9 mouse cellular contexts compared by ENCODE assay signal in genomic region chr1:133978271-133978988, GRCm38 (mm10). TPM values are rescaled to one million over a fixed set of nuclear protein-coding genes. Genes with fewer than 3 reads are reported as not detected.
DNase-seq lines count a peak whose midpoint lies in the region; ATAC-seq and TF ChIP-seq lines count a peak whose summit lies in the region.
"Had no signal": no experiment of that assay in that cellular context is flagged by ENCODE, and none has a peak within 500 bp of the region (broad histone marks: within the 10 kb centered on the region; RNA-seq: fewer than 3 reads in every experiment).

No protein-coding gene starts in this region.

- DNase-seq in forebrain, postnatal 0 days = no peak
- DNase-seq in urinary bladder, adult 18-20 months (ENCODE audit: low spot score in 2 of 2) = peak; percentile 55 to 60
- DNase-seq in urinary bladder, postnatal 10 days (ENCODE audit: low spot score) = no peak
- peak; percentile 32 for DNase-seq in lung, postnatal 14 days
- DNase-seq in thymus, postnatal 14 days = no peak
- DNase-seq in forebrain, embryonic 11.5 days (ENCODE audit: low spot score) = no peak

- H3K4me3 ChIP-seq in forebrain, postnatal 0 days (ENCODE audit: low read depth, low read length) = no peak overlapping the region
- H3K4me3 ChIP-seq in forebrain, embryonic 16.5 days (replicated peaks; ENCODE audit: low read length) = no peak overlapping the region
- no peak overlapping the region for H3K4me3 ChIP-seq in heart, embryonic 12.5 days
- H3K4me3 ChIP-seq in forebrain, embryonic 11.5 days (ENCODE audit: low read depth, low read length) = no peak overlapping the region
- H3K4me3 ChIP-seq: embryonic facial prominence, embryonic 13.5 days had no signal

- 56% methylated on average over 11 of the region's 11 CpGs for WGBS in forebrain, postnatal 0 days
- 65% methylated on average over 11 of the region's 11 CpGs for WGBS in forebrain, embryonic 16.5 days
- WGBS in heart, embryonic 12.5 days = 48% methylated on average over 11 of the region's 11 CpGs
- WGBS in forebrain, embryonic 11.5 days = 79% methylated on average over 11 of the region's 11 CpGs

- H3K9ac ChIP-seq in forebrain, postnatal 0 days = no peak overlapping the region
- H3K9ac ChIP-seq in forebrain, embryonic 16.5 days (replicated peaks; ENCODE audit: low read depth, low read length) = no peak overlapping the region
- 0 out of 2 replicates have a peak overlapping the region, but pooled peaks have one; percentile 8 for H3K9ac ChIP-seq in heart, embryonic 12.5 days
- H3K9ac ChIP-seq in forebrain, embryonic 11.5 days (ENCODE audit: low read length) = no peak overlapping the region
- H3K9ac ChIP-seq: embryonic facial prominence, embryonic 13.5 days had no signal

- no peaks in the 10 kb centered on the region for H3K27me3 ChIP-seq in forebrain, postnatal 0 days (ENCODE audit: insufficient read depth, low read length)
- no peaks in the 10 kb centered on the region for H3K27me3 ChIP-seq in forebrain, embryonic 16.5 days (replicated peaks; ENCODE audit: control insufficient read depth, insufficient read depth, low read length)
- H3K27me3 ChIP-seq in heart, embryonic 12.5 days (replicated peaks) = no peaks in the 10 kb centered on the region
- no peaks in the 10 kb centered on the region for H3K27me3 ChIP-seq in forebrain, embryonic 11.5 days (ENCODE audit: control insufficient read depth, insufficient read depth, low read length)
- H3K27me3 ChIP-seq: embryonic facial prominence, embryonic 13.5 days had no signal

- no peak overlapping the region for H3K27ac ChIP-seq in forebrain, postnatal 0 days (ENCODE audit: low read depth, low read length)
- no peak overlapping the region for H3K27ac ChIP-seq in forebrain, embryonic 16.5 days (ENCODE audit: low read length)
- H3K27ac ChIP-seq in heart, embryonic 12.5 days (ENCODE audit: poor library complexity, severe bottlenecking) = no peak overlapping the region
- H3K27ac ChIP-seq in forebrain, embryonic 11.5 days (ENCODE audit: low read depth, low read length) = no peak overlapping the region
- H3K27ac ChIP-seq: embryonic facial prominence, embryonic 13.5 days had no signal

- TF ChIP-seq CTCF in forebrain, postnatal 0 days (IDR thresholded peaks at IDR 0.05; ENCODE audit: low read depth) = no peak

- no peaks in the 10 kb centered on the region for H3K4me1 ChIP-seq in forebrain, postnatal 0 days (ENCODE audit: insufficient read depth)
- peaks cover 5% of the 10 kb centered on the region; the same call in 1 of the 2 replicates for H3K4me1 ChIP-seq in forebrain, embryonic 16.5 days (replicated peaks; ENCODE audit: control insufficient read depth, insufficient read depth, low read length)
- H3K4me1 ChIP-seq in heart, embryonic 12.5 days (replicated peaks) = peaks cover 17% of the 10 kb centered on the region
- no peaks in the 10 kb centered on the region for H3K4me1 ChIP-seq in forebrain, embryonic 11.5 days (replicated peaks; ENCODE audit: control insufficient read depth, insufficient read depth, low read length)

- no peaks in the 10 kb centered on the region for H3K9me3 ChIP-seq in forebrain, postnatal 0 days (ENCODE audit: low read length)
- no peaks in the 10 kb centered on the region for H3K9me3 ChIP-seq in forebrain, embryonic 16.5 days (ENCODE audit: control insufficient read depth, low read length)
- H3K9me3 ChIP-seq in heart, embryonic 12.5 days (replicated peaks) = no peaks in the 10 kb centered on the region
- no peaks in the 10 kb centered on the region for H3K9me3 ChIP-seq in forebrain, embryonic 11.5 days (ENCODE audit: control insufficient read depth, low read length)
- H3K9me3 ChIP-seq: embryonic facial prominence, embryonic 13.5 days had no signal

- no peak overlapping the region for H3K4me2 ChIP-seq in forebrain, postnatal 0 days (ENCODE audit: low read depth)
- H3K4me2 ChIP-seq in forebrain, embryonic 16.5 days (ENCODE audit: low read length) = no peak overlapping the region
- no peak overlapping the region for H3K4me2 ChIP-seq in heart, embryonic 12.5 days
- H3K4me2 ChIP-seq in forebrain, embryonic 11.5 days (ENCODE audit: low read depth, low read length, severe bottlenecking) = no peak overlapping the region
- H3K4me2 ChIP-seq: embryonic facial prominence, embryonic 13.5 days had no signal

- no peaks in the 10 kb centered on the region for H3K36me3 ChIP-seq in forebrain, postnatal 0 days (ENCODE audit: insufficient read depth)
- no peaks in the 10 kb centered on the region for H3K36me3 ChIP-seq in forebrain, embryonic 16.5 days (ENCODE audit: control insufficient read depth, insufficient read depth)
- no peaks in the 10 kb centered on the region for H3K36me3 ChIP-seq in heart, embryonic 12.5 days
- no peaks in the 10 kb centered on the region for H3K36me3 ChIP-seq in forebrain, embryonic 11.5 days (ENCODE audit: control insufficient read depth, insufficient read depth, low read length)
- H3K36me3 ChIP-seq: embryonic facial prominence, embryonic 13.5 days had no signal

- peak; percentile 47; the same call in 1 of the 2 replicates for ATAC-seq in forebrain, postnatal 0 days
- no peak for ATAC-seq in forebrain, embryonic 16.5 days
- ATAC-seq in heart, embryonic 12.5 days (ENCODE audit: insufficient number of reproducible peaks, low FRiP score) = peak; percentile 53; the same call in 1 of the 2 replicates
- ATAC-seq in forebrain, embryonic 11.5 days (replicated peaks; ENCODE audit: low FRiP score) = no peak

RNA-seq across cellular contexts. Expression of gene Prelp, which starts 57.2 kb away (rescaled TPM):
- 1.8 and 2.4 TPM in 2 replicates for total RNA-seq in forebrain, postnatal 0 days (2014; rRNA removed)
- 3.8 and 5.0 TPM in 2 replicates for polyA plus RNA-seq in forebrain, postnatal 0 days (2015; fragmentation: Nextera tagmentation; extraction: Ambion mirVana)
- 2.8 and 2.9 TPM in 2 replicates for polyA plus RNA-seq in forebrain, embryonic 16.5 days (2015; fragmentation: Nextera tagmentation; extraction: Ambion mirVana)
- 2.5 and 2.7 TPM in 2 replicates for polyA plus RNA-seq in heart, embryonic 12.5 days (2016; fragmentation: Nextera tagmentation; extraction: Ambion mirVana)
- polyA plus RNA-seq in forebrain, embryonic 11.5 days (2014; fragmentation: Nextera tagmentation; extraction: Ambion mirVana) = 1.2 and 1.4 TPM in 2 replicates

RNA-seq across cellular contexts. Expression of gene Fmod, which starts 58.6 kb away (rescaled TPM):
- total RNA-seq in forebrain, postnatal 0 days (2014; rRNA removed) = 7.0 and 14.2 TPM in 2 replicates
- polyA plus RNA-seq in forebrain, postnatal 0 days (2015; fragmentation: Nextera tagmentation; extraction: Ambion mirVana) = 14.7 and 19.6 TPM in 2 replicates
- 7.8 and 12.6 TPM in 2 replicates for polyA plus RNA-seq in forebrain, embryonic 16.5 days (2015; fragmentation: Nextera tagmentation; extraction: Ambion mirVana)
- polyA plus RNA-seq in heart, embryonic 12.5 days (2016; fragmentation: Nextera tagmentation; extraction: Ambion mirVana) = 15.7 and 17.5 TPM in 2 replicates
- polyA plus RNA-seq in forebrain, embryonic 11.5 days (2014; fragmentation: Nextera tagmentation; extraction: Ambion mirVana) = 2.2 and 3.6 TPM in 2 replicates

Comparison
In these comparisons a context has a peak if more than half of its experiments do, and no peak if none do; other contexts are left out.
1. ATAC-seq: peak in forebrain, postnatal 0 days (single experiment) and heart, embryonic 12.5 days (single experiment); none in forebrain, embryonic 16.5 days (single experiment) and forebrain, embryonic 11.5 days (single experiment).
2. DNase-seq: peak in urinary bladder, adult 18-20 months (2 of 2) and lung, postnatal 14 days (single experiment); none in forebrain, postnatal 0 days (single experiment), urinary bladder, postnatal 10 days (single experiment), thymus, postnatal 14 days (single experiment) and forebrain, embryonic 11.5 days (single experiment).